Mouse (Mus musculus) G1E (cell line): ENCODE measurements around the gene Nfam1. TPM values are rescaled to one million over a fixed set of nuclear protein-coding genes. Genes with fewer than 3 reads are reported as not detected.

Experiments used
- ATAC-seq: 2 replicates; pipeline ENCODE4 v1.8.0; 2016; ENCODE audit warnings: mild to moderate bottlenecking; ENCODE audit not compliant: insufficient number of reproducible peaks, poor library complexity, low FRiP score, severe bottlenecking; ENCODE audit errors: extremely low read depth
- DNase-seq: peaks from one replicate; pipeline ENCODE4 v3.0.0; 2012; ENCODE audit warnings: low spot score
- H3K27me3 ChIP-seq: 2 replicates; pipeline ENCODE4 v1.6.1; 2012; ENCODE audit warnings: mild to moderate bottlenecking, low read length, inconsistent platforms; ENCODE audit not compliant: insufficient read depth
- H3K36me3 ChIP-seq: replicated peaks from 2 replicates; pipeline ENCODE3; 2012; ENCODE audit warnings: mild to moderate bottlenecking, inconsistent platforms
- H3K4me1 ChIP-seq: 2 replicates; pipeline ENCODE4 v1.6.1; 2012; ENCODE audit warnings: low read depth, low read length, inconsistent platforms, mixed read lengths; ENCODE audit not compliant: insufficient read depth
- H3K4me3 ChIP-seq: 2 replicates; pipeline ENCODE4 v1.5.1; 2012; ENCODE audit warnings: low read depth, mild to moderate bottlenecking, inconsistent platforms, low read length, moderate library complexity, mixed read lengths
- H3K9me3 ChIP-seq: replicated peaks from 2 replicates; pipeline ENCODE4 v1.6.1; 2012; ENCODE audit warnings: inconsistent platforms
- CTCF ChIP-seq: IDR thresholded peaks from 2 replicates; pipeline ENCODE4 v1.5.1; 2012; ENCODE audit warnings: low read depth, low read length, inconsistent platforms, mixed read lengths
- GATA1 ChIP-seq: IDR thresholded peaks from 2 replicates; pipeline ENCODE4 v1.6.1; 2012; ENCODE audit warnings: borderline replicate concordance, low read length, inconsistent platforms, mixed read lengths
- GATA2 ChIP-seq: IDR thresholded peaks from 2 replicates; pipeline ENCODE4 v1.6.1; 2012; ENCODE audit warnings: low read depth, low read length, inconsistent platforms, borderline replicate concordance
- POLR2AphosphoS5 ChIP-seq: IDR thresholded peaks from 2 replicates; pipeline ENCODE4 v1.6.1; 2012; ENCODE audit warnings: low read depth, low read length, inconsistent platforms; ENCODE audit not compliant: insufficient replicate concordance
- TAL1 ChIP-seq: conservative IDR thresholded peaks from 2 replicates; pipeline ENCODE4 v1.6.1; 2012; ENCODE audit warnings: low read depth, low read length, inconsistent platforms, mixed read lengths
- polyA plus RNA-seq: library from polyadenylated mRNA; stranded (reverse); fragments of >175 nt; gene quantifications from 2 replicates; pipeline ENCODE4 v1.2.3, GENCODE M21; 2012
- total RNA-seq, 2 experiments: library from RNA; stranded (forward) in 1 of 2; stranded (reverse) in 1 of 2; fragments of 200-1000 nt in 1 of 2; fragments of >200 nt in 1 of 2; fragmentation: Nextera tagmentation in 1 of 2; gene quantifications; 2 replicates each; pipeline ENCODE4 v1.2.3; 2014 to 2017

The Nfam1 gene
- total and polyA plus RNA-seq, 3 experiments = 0.03 to 0.60 TPM; not detected in 1

- DNase-seq = no peak
- no peak for ATAC-seq
- no peak overlapping the region for H3K4me3 ChIP-seq
- peaks cover 47% of the 10 kb centered on the region for H3K27me3 ChIP-seq
- no peaks in the 10 kb centered on the region for H3K36me3 ChIP-seq
- no peaks in the 10 kb centered on the region for H3K4me1 ChIP-seq
- peaks cover 2% of the 10 kb centered on the region; the same call in 1 of the 2 replicates for H3K9me3 ChIP-seq
- TF ChIP-seq POLR2AphosphoS5 (no peak), TAL1 (no peak), GATA1 (no peak), CTCF (no peak), GATA2 (no peak)
Observed at GRCm38 (mm10) chr15:82959151-82959550, 74.0 kb downstream of the Nfam1 start.

- no peak overlapping the region for H3K4me3 ChIP-seq
- TF ChIP-seq GATA2 (no peak), TAL1 (no peak), POLR2AphosphoS5 (no peak), GATA1 (no peak), CTCF (no peak)
- peaks cover 52% of the 10 kb centered on the region for H3K27me3 ChIP-seq
- no peaks in the 10 kb centered on the region for H3K36me3 ChIP-seq
- ATAC-seq (no peak), DNase-seq (no peak)
- H3K9me3 ChIP-seq = peaks cover 2% of the 10 kb centered on the region; the same call in 1 of the 2 replicates
- no peaks in the 10 kb centered on the region for H3K4me1 ChIP-seq
Observed at GRCm38 (mm10) chr15:82958253-82958701, 74.8 kb downstream of the Nfam1 start.

- no peaks in the 10 kb centered on the region for H3K9me3 ChIP-seq
- ATAC-seq (no peak), DNase-seq (no peak)
- H3K27me3 ChIP-seq = peaks cover 60% of the 10 kb centered on the region
- no peaks in the 10 kb centered on the region for H3K36me3 ChIP-seq
- H3K4me1 ChIP-seq = no peaks in the 10 kb centered on the region
- TF ChIP-seq CTCF = no peak
- no peak for TF ChIP-seq GATA1
- H3K4me3 ChIP-seq = no peak overlapping the region
Observed at GRCm38 (mm10) chr15:82956721-82957120, 76.4 kb downstream of the Nfam1 start.

DNA sequence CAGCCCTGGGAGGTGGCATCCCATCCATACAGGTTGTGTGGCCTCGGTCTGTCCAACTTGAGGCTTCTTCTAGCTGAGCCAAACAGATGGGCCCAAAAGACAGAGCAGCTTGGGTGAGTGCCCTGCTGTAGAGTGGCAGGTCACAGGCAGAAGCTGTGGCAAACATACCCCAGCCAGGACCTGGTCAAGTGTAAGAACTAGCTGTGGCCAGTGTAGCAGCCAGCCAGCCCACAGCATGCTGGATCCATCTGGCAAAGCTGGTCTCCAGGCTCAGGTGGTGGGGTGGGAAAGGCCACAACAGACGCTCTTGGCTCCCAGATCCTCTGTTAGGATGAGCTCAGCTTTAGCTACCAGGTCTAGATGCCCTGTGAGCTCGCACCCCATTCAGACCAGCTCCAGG, 76.8 kb downstream of the Nfam1 start:
- no peak for ATAC-seq
- no peaks in the 10 kb centered on the region for H3K36me3 ChIP-seq
- no peaks in the 10 kb centered on the region for H3K4me1 ChIP-seq
- H3K4me3 ChIP-seq = no peak overlapping the region
- TF ChIP-seq GATA1 (no peak), CTCF (no peak), GATA2 (no peak), POLR2AphosphoS5 (no peak), TAL1 (no peak)
- no peaks in the 10 kb centered on the region for H3K9me3 ChIP-seq
- DNase-seq = no peak
- H3K27me3 ChIP-seq = peaks cover 59% of the 10 kb centered on the region

DNA sequence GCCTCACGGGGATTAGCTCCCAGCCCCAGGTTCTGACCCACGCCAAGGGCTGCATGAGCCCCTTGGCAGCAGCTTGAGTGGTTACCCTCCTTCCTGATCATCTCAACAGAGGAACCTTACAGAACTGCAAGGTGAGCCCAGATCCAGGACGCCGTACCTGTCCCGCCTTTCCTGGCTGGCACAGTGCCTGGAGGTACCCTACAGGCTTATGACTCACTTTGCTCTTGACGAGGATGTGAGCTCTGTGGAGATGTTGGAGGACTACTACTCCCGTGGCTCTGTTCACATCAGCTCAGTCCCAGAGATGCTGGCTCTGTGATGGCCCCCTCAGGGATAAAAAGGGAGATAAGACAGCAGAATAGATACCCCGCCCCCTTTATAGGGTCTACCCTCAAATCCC, 77.8 kb downstream of the Nfam1 start:
- Histone ChIP-seq H3K9me3 (no peaks in the 10 kb centered on the region), H3K4me3 (no peak overlapping the region), H3K27me3 (peaks cover 60% of the 10 kb centered on the region), H3K36me3 (no peaks in the 10 kb centered on the region), H3K4me1 (no peaks in the 10 kb centered on the region)
- TF ChIP-seq POLR2AphosphoS5 = no peak
- no peak for TF ChIP-seq CTCF
- TF ChIP-seq TAL1 = no peak
- no peak for TF ChIP-seq GATA2
- no peak for TF ChIP-seq GATA1
- ATAC-seq (no peak), DNase-seq (no peak)

- H3K36me3 ChIP-seq = no peaks in the 10 kb centered on the region
- H3K9me3 ChIP-seq = no peaks in the 10 kb centered on the region
- ATAC-seq (no peak), DNase-seq (no peak)
- TF ChIP-seq GATA2 (no peak), POLR2AphosphoS5 (no peak), CTCF (no peak), GATA1 (no peak), TAL1 (no peak)
- H3K27me3 ChIP-seq = peaks cover 61% of the 10 kb centered on the region
- no peak overlapping the region for H3K4me3 ChIP-seq
- H3K4me1 ChIP-seq = no peaks in the 10 kb centered on the region
Observed at GRCm38 (mm10) chr15:82954034-82954433, 79.1 kb downstream of the Nfam1 start.

DNA sequence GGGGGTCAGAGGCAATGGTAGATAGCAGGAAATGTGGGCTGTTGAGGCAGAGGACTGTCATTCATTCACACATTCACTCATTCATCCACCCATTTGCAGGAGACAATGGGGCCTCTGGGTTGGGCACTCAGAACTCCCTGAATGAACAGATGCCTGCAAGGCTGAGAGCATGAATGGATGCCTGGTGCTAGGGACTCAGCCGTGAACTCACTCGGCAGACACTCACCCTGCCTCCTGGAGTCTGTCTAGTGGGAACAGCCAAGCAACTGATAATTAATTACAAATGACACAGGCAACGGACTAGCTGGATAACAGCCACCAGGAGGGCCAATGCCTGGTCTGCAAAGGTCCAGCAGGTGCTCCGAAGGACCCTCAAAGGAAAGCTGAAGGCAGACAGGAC, 80.0 kb downstream of the Nfam1 start:
- no peak overlapping the region for H3K4me3 ChIP-seq
- H3K4me1 ChIP-seq = no peaks in the 10 kb centered on the region
- TF ChIP-seq TAL1 (no peak), POLR2AphosphoS5 (no peak), GATA2 (no peak), GATA1 (no peak), CTCF (no peak)
- no peaks in the 10 kb centered on the region for H3K36me3 ChIP-seq
- no peak for DNase-seq
- H3K27me3 ChIP-seq = peaks cover 61% of the 10 kb centered on the region
- no peak for ATAC-seq
- H3K9me3 ChIP-seq = no peaks in the 10 kb centered on the region
